Mouse (Mus musculus) 416B (cell line): ENCODE results near the gene Gm10639.
A peak's percentile ranks its signal among the peaks of the same experiment; 100 is the strongest.
"Not testable (repeated sequence)": the region's sequence is repeated elsewhere in the genome, so short reads cannot be mapped to it uniquely, and the experiment has no call there.

Experiments used
- DNase-seq: peaks from one replicate; pipeline ENCODE4 v3.0.0; 2011; ENCODE audit warnings: low read depth

Gm10639 gene

DNA sequence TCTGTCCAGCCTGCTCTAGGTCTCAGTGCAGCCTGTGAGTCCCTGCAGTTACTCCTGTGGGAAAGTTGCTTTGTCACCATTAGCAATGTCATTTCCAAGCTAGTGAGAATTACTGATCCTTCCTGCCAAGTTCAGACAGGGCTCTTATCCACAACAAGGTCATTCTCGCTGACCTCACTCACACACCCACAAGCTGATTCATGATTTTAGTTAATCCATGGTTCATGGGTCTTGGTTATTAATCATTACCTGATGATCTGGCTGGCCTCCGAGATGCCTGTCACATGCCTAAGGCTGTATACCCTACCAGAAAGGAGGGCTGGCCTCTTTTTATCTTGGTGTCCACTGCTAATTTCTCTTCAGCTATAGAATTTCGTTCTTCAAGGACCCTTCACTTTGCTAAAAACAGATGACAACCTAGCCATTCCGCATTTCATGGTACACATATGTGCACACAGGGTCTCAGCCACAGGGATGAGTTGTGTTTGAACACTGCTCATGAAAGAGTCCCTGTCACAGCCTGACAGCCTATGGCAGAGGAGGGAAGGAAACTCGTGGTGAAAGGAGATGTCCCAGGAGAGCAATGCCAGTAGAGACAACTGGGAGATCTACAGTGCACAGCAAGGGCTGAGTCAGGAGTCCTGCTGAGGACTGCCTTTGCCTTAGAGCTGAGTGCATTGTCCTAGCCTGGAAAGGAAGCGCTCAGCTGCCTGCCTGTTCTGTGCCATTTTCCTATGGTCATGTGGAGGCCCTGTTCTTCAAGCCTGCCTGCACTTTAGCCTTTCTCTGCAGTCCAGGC lies 58.7 kb downstream of the Gm10639 start:
- peak; percentile 31 for DNase-seq

DNA sequence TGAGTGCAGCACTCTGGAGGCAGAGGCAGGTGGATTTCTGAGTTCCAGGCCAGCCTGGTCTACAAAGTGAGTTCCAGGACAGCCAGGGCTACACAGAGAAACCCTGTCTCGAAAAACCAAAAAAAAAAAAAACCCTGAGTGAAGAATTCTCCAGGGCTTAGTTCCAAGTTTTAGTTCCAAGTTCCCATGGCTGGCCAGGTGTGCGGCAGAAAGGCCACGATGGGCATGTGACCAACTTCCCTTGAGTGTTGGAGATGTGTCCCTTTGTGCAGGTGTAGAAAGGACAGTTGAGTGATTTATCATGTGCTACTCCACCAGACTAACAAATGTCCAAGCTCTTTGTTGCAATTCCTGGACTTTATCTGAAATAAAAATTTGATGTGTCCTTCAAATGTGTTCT lies 59.4 kb downstream of the Gm10639 start:
- DNase-seq, result not testable (repeated sequence)

DNA sequence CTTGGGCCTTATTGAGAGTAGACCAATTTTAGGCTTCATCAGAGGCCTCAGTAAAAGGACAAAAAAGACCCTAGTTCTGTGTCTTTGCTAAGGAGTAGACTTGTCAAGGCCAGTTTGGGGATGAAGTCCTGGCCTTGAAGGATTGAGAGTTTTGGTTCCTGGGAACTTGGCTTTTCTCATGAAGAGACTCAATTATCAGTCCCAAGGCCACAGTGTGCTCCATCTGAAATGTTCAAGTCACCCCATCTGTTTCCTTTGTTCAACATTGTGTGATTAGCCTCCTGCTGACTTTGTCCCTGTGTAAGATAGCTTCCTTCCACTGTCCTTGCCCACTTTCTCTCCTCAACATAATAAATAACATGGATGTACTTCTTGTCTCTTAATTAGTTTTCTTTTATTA lies 60.3 kb downstream of the Gm10639 start:
- DNase-seq, result peak; percentile 40

GRCm38 (mm10) chr9:78351504-78352220 lies 61.9 kb downstream of the Gm10639 start:
- peak; percentile 87 for DNase-seq
